Mouse (Mus musculus): ENCODE measurements around the gene Pcyt1a.
"Not testable (repeated sequence)": the region's sequence is repeated elsewhere in the genome, so short reads cannot be mapped to it uniquely, and the experiment has no call there.

The Pcyt1a gene

GRCm38 (mm10) chr16:32477315-32477714 lies 46.6 kb downstream of the Pcyt1a start:
- DNase-seq (ENCODE audit: low read depth) = no peak

DNA sequence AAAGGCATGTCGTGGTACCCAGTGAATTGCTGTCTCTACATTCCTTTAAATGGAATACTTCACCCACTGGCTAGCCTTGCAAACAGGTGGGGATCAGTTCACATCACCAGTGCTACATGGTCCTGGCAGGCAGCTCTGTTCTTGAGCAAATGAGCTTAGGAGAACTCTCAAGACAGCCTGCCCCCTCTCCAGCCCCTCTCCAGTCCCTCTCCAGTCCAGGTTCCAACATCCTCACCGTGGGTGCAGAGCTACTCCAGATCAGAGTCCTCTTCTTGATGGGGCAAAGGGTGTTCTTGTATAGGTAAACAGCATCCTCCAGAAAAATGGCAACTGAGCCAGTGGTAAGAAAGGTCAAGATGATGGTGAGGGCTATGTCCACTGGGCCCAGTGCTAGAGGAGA lies 48.7 kb downstream of the Pcyt1a start:
- no peak for DNase-seq (ENCODE audit: low read depth)

- no peak for DNase-seq (ENCODE audit: low read depth)
Measured at GRCm38 (mm10) chr16:32484431-32484871, 53.7 kb downstream of the Pcyt1a start.

- DNase-seq (ENCODE audit: low read depth) = no peak
Measured at GRCm38 (mm10) chr16:32485209-32485608, 54.5 kb downstream of the Pcyt1a start.

DNA sequence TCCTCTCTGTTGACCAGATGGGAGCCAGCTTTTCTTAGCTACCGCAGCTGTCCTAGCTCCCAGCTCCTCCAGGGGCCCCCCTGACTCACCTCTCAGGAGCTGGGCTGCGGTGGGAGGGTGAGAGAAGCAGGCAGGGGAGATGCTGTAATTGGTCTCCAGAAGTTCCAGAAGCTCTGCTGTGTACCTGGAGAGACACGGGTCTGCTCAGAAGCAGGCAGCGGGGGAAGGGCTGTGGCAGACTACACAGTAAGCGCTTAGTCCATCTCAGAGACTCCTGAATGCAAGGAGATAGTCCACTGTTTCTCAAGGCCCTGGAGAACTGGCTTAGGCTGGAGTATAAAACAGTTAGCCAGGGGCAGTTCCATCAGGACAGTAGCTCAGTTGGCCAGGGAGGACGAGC lies 55.3 kb downstream of the Pcyt1a start:
- no peak for DNase-seq (ENCODE audit: low read depth)

GRCm38 (mm10) chr16:32487234-32488111 lies 56.8 kb downstream of the Pcyt1a start, which contains the start of gene Slc51a:
TSS of gene Slc51a (minus strand) at chr16:32487879.
- DNase-seq (ENCODE audit: low read depth) = no peak

GRCm38 (mm10) chr16:32488939-32489338 lies 58.2 kb downstream of the Pcyt1a start:
- DNase-seq (ENCODE audit: low read depth) = no peak

DNA sequence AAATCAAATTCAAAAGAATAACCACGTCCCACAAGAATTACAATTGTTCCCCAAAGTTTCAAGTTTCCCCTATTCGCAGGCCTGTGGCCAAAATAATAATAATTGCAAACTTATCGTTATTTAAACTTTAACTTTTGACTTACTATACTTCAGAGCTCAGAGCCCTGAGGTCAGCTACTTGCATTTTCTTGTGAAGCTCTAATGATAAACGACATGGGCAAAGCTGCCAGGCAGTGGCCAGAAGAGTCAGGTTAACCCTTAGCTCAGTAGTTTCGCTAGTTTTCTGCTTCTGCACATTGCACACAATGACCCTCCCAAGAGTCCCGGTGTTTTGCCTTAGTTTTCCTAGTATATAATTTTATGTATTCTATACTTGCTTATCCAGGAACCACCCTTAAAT lies 63.6 kb downstream of the Pcyt1a start:
- not testable (repeated sequence) for DNase-seq (ENCODE audit: low read depth)

DNA sequence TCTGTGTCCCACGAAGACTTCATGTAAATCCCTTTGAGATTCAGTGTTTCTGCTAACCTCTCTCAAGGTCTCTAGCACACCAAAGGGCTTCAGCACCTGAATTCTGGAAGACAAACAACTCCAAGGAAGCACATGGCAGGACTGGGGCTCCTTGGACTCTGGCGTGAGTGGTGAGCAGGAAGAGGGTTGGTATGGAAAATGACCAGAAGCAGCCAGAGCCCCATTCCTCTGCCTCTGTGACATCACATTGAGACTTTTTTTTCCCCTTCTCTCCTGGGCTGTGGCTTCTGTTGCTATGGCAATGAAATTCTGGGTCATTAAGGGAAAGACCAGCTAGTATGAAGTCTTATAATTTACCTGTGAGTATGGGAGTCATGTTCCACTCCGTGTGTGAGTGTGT lies 65.2 kb downstream of the Pcyt1a start, which contains the start of gene Zdhhc19:
TSS of gene Zdhhc19 (plus strand) at position 301 of the 400 bp plus-strand sequence.
- no peak for DNase-seq (ENCODE audit: low read depth)

GRCm38 (mm10) chr16:32498996-32499395 lies 68.3 kb downstream of the Pcyt1a start:
- DNase-seq (ENCODE audit: low read depth) = no peak

GRCm38 (mm10) chr16:32499430-32500037 lies 68.8 kb downstream of the Pcyt1a start:
- peak; percentile 92 for DNase-seq (ENCODE audit: low read depth)

GRCm38 (mm10) chr16:32501459-32501858 lies 70.7 kb downstream of the Pcyt1a start:
- DNase-seq (ENCODE audit: low read depth) = no peak

DNA sequence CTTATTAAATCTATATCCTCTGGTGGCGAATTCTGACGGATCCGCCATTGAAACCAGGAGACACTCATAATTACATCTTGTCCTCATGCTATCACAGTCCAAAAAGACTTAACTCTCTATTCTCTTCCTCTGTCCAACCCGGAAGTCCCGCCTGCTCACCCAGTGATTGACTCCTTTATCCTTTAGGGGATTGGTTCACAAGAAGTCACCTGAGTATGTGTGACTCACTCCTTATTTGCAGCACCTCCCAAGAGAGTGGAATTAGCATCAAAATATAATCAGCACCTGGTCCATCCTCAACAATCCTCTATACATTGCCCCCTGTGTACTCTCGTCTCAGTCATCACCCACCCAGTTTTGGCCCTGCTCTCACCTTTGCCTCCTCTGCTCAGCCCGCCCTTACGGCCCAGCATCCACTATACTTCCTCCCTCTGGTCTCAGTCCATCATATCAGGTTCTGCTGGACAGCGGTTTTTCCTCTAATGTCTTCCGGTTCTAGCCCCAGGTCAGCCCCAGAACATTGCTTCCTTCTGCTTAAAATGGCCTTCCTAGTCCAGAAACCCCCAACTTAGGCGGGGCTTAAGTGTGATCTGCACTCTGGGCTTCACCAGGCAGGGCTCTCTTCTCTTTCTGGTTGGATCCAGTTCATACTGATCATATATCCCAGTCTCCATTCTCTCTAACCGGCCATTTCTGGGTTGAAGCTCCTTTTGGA lies 72.1 kb downstream of the Pcyt1a start:
- DNase-seq (ENCODE audit: low read depth) = no peak

- DNase-seq (ENCODE audit: low read depth) = no peak
Measured at GRCm38 (mm10) chr16:32503633-32504032, 72.9 kb downstream of the Pcyt1a start.

DNA sequence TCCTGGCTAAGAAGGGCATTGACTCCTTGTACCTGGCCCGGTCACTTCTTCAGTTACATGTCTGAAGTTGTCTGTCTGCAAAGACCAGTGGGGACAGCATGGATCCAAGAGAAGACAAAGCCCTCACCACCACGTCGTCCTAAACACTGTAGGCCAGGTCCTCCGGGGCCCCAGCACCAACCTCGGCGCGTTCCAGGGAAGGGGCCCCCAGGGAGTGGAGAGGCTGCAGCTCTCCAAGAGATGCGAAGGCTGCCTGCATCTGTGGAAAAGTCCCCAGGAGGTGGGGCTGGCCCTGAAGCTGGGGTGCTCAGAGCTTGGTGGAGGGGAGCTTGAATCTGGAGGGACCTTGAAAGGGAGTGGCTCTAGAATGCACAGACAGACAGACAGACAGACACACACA lies 75.6 kb downstream of the Pcyt1a start:
- DNase-seq (ENCODE audit: low read depth) = no peak

DNA sequence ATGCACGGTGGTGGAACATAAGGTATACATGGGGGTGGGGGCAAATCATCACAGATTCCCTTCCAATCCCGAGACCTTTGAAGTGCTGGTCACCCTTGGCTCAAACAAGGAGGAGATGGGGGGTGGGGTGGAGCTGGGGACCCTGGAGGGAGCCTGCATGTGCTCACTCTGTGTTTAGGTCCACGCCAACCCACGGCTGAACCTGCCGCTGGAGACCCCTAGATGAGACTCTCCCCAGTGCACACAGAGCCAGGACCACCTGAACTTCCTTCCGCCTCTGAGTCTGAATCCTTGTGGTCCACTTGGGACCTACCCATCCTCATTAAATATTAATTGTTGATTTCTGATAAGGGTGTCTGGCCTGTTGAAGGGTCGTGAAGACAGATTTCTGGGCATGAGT lies 76.1 kb downstream of the Pcyt1a start:
- no peak for DNase-seq (ENCODE audit: low read depth)

DNA sequence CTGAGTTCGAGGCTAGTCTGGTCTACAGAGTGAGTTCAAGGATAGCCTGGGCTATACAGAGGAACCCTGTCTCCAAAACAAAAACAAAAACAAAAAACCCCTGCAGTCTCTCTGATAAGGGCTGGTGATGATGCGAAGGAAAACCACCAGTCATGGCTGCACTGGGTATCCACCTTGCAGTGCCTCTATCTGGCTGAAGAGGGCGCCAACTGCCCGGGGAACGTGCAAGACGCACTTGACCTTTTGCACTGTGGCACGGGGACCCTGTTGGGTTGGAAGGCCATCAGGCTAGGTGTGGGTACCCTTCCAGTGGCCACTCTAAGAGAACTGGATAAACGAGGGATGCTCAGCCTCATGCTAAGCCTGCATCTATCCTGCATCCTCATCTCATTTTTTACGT lies 76.7 kb downstream of the Pcyt1a start:
- DNase-seq (ENCODE audit: low read depth) = peak; percentile 64

DNA sequence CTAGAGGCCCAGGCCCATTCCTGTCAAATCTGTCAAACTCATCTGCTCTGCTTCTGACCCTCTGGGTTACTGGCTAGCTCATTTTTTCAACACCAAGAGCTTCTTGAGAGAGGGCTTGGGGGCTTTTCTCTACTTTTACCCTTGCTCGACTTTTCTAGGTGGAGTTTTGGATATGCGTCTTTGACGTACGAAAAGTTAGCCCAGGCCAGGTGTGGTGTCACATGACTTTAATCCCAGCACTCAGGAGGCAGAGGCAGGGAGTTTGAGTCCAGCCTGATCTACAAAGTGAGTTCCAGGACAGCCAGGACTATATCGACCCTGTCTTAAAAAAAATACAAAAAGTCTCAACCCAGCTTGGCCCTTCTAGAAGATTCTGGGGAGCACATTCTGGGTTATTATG lies 77.3 kb downstream of the Pcyt1a start:
- no peak for DNase-seq (ENCODE audit: low read depth)

GRCm38 (mm10) chr16:32508506-32509065 lies 77.9 kb downstream of the Pcyt1a start:
- DNase-seq (ENCODE audit: low read depth) = no peak

- DNase-seq (ENCODE audit: low read depth) = no peak
Measured at GRCm38 (mm10) chr16:32509066-32509942, 78.6 kb downstream of the Pcyt1a start.

All from NIH3T3 (cell line).